Mouse (Mus musculus) kidney, adult 2 months (tissue): Measurements from ENCODE around the gene Nelfe.

ENCODE experiments used
- CTCF ChIP-seq: fragments of 200-500 bp; conservative IDR thresholded peaks from 2 replicates; pipeline ENCODE4 v1.5.1; 2011; ENCODE audit warnings: low read depth, mild to moderate bottlenecking, control low read depth, low read length, moderate library complexity, mixed read lengths; ENCODE audit not compliant: insufficient read depth, insufficient read length
- POLR2A ChIP-seq: fragments of 200-500 bp; IDR thresholded peaks from one replicate; pipeline ENCODE4 v1.6.1; 2011; ENCODE audit warnings: low read depth, low read length, control low read depth

DNA sequence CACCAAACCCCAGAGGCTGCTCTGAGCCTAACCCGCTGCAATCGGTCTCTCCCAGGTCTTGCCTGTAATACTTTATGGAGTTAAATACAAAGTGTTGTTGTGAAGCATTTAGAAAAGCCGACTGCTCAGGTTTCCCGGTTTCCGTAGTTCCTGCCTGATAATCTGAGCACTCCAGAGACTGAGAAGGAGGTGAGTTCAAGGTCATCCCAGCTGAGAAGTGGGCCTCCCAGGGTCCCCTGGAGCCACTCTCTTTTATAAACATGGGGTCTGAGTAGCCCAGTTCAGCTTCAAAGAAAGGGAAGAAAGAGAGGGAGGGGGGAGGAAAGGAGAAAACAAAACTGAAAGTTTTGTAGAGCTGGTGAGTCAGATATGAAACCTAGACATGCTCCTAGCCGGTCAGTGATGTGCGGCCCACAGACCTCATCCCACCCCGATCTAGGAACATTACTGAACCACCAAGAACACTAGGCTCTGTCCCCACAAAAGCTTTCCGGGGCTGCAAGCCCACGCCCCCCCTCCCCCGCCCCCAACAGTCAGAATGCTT, 29.2 kb downstream of the Nelfe start, which contains the start of gene Zbtb12:
- TF ChIP-seq CTCF (no peak), POLR2A (no peak)
